Mouse (Mus musculus) c-Kit-positive CD71-positive TER-119-negative erythroid progenitor cells, embryonic 14.5 days (primary cell): ENCODE results near the gene Clstn1.
"Not testable (repeated sequence)": the region's sequence is repeated elsewhere in the genome, so short reads cannot be mapped to it uniquely, and the experiment has no call there.

Source experiments
- DNase-seq: peaks from one replicate; pipeline ENCODE4 v3.0.0-alpha.2; 2013; ENCODE audit warnings: low read depth

The Clstn1 gene

DNA sequence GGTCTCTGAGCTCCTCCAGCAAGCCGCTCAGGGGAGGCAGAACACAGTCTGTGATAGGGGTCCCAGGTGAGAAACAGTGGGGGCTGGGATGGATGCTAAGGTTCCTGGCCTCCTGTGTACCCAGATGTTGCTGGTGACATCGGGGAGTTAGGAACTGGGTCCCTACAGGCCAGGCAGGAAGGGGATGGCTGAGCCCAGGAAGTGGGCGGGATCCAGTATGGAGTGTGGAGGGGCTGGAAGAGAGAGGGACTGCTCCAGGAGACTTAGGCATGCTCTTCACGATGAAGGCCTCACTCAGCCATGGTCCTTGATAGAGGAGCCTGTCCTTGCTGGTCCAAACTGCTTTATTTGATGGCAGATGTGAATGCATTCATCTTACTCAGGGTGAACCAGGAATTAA, 13.9 kb downstream of the Clstn1 start:
- DNase-seq = no peak

DNA sequence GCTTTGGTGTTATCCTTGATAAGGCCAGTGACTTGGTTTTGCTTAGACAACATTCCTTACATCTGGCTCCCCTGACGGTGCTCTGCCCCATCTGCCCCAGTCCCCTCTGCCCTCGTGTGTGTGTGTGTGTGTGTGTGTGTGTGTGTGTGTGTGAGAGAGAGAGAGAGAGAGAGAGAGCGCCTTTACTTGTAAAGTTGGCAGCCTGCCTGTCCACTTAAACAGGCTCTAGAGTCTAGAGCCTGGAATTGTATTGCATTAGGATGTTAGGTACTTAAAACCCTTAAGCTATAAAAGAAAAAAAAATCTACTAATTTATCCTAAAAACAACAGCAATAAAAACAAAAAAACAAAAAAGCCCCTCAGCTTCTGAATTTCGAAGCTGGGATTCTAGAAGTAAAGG, 15.2 kb downstream of the Clstn1 start:
- no peak for DNase-seq

GRCm38 (mm10) chr4:149602236-149602635, 16.0 kb downstream of the Clstn1 start:
- DNase-seq = no peak

DNA sequence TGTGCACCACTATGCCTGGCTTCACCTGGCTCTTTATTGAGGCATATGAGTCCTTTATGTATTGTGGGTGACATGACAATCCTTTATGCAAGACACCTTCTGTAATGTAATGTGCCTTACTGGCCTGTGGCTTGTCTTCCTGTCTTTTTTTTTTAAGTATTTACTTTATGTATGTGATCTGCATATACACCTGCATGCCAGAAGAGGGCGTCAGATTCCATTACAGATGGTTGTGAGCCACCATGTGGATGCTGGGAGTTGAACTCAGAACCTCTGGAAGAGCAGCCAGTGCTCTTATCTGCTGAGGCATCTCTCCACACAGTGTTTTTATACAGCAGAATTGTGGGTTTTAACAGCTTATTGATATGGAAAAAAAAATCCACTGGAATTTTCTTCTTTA, 17.6 kb downstream of the Clstn1 start:
- no peak for DNase-seq

GRCm38 (mm10) chr4:149604518-149604917, 18.2 kb downstream of the Clstn1 start:
- no peak for DNase-seq

DNA sequence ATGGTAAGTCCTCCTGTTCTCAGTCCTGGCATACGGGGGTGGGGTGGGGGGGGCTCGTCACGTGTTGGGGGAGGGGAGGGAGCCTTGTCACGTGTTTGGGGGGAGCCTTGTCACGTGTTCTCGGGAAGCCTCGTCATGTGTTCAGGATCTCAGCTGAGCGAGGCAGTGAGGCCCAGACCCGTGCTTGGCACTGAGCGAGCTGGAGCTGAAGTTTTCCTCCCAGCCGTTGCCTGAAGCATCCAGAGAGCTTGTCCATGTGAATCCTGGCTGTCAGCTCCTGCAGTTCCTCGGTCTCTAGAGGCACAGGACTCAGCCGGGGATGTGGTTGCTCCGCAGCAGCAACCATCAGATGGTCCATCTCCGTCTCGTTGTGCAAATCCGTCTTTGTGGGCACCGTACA, 19.8 kb downstream of the Clstn1 start:
- no peak for DNase-seq

GRCm38 (mm10) chr4:149606766-149607358, 20.6 kb downstream of the Clstn1 start:
- DNase-seq = no peak

DNA sequence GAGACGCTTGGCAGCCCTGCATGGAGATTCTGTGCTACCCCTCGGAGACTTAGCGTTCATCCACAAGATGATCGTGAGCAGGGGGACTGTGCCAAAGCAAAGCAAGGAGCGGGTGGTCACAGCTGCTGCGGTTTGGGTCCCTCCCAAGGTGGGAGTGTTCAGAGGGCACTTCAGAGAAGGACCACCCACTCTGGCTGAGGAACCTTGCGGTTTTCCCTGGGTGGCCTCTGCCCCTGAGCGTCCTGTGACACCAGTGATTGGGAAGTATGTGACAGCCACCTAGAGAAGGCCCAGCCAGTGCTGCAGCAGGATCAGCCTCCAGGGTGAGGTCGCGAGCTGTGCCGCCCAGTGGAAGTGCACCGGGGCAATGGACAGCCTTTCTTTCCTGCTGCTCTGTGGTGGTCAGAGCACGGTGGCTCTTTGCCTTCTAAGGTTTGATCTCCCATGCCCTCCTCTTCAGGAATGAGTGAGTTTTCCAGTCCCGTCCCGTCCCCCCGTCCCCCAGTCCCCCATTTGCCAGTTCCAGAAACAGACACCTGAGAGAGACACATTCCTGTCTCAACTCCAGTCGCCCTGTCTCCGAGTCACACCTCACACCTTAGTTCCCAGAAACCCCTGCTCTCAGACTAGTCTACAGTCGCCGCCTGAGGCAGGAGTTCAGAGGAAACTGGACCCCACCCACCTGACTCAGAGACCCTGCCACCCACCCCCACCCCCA, 21.5 kb downstream of the Clstn1 start:
- no peak for DNase-seq

DNA sequence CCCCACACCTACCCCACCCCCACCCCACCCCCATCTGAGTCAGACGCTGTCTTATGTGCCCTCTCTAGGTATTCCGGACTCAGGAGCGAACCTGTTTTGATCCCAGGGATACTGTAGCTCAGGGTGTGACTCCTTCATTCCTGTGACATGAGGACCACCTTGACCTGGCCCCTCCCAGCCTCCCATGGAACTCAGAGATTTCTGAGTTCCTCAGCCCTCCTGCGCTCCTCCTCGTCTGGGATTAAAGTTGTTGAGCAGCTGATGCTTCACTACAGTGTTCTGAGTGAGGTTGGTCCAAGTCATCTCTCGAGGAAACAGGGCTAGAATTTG, 22.0 kb downstream of the Clstn1 start:
- no peak for DNase-seq

DNA sequence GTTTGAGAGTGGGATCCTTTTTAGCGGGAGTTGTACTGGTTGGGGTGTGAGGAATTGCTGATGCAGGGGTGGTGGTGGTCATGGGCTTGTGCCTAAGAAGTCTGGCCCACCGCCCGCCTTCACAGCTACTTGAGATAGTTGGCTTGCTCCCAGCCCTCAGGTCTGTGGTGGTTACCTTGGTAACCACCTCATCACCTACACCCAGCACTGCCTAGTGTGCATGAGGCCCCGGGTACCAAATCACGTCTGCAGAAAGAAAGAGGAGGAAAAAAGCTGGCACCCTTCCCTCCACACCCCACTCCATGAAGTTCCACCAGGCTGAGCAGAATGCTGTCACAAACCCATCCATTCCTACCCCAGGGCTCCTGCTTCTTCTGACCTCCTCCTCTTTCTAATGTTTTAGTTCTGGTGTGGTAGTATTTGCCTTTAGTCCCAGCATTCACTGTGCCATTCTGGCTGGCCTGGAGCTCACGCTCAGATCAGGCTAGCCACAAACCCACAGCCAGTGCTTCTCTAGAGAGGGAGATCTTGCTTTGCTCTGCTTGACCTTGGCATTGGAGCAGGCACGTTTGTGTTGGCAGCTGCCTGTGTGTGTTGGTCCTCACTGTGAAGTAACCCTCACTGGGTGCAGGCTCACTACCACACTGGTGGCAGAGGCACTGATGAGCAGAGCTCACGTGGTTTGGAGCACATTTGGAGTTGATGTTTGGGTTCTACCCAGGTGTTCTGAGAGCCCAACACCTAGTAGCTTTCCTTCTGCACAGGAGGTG, 23.2 kb downstream of the Clstn1 start:
- DNase-seq = no peak

- DNase-seq = no peak
Measured at GRCm38 (mm10) chr4:149611376-149612044, 25.2 kb downstream of the Clstn1 start.

DNA sequence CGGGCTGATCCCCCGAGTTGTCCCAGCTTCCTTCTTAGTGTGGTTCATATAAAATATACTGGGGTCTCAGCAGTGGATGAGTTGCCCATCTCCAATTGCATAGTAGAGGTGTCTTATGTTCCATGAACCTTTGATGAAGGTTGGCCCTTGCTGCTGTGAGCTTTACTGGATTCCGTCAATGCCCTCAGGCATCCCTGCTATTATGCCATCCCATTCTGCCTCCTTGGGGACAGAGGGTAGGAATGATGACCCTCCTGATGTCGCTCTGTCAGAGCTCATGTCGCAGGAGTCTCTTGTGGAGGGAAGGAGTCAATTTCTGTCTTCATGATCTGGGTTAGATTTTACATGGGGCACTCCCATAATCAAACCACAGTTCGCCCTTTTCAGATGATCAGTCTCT, 27.2 kb downstream of the Clstn1 start:
- DNase-seq = not testable (repeated sequence)

DNA sequence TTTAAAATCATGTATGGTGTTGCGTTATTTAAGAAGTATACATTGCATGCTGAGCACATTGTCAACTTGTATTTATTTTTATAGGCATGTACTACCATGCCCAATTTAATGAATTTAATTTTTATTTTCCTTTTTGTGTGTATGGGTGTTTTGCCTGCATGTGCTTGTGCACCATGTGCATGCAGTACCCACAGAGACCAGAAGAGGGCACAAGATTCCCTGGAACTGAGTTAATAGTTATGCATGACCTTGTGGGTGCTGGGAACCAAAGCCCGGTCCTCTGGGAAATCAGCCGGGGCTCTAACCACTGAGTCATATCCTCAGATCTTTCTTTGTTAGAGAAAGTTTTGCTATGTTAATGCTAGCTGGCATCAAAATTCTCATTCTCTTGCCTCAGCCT, 28.6 kb downstream of the Clstn1 start:
- DNase-seq = no peak

DNA sequence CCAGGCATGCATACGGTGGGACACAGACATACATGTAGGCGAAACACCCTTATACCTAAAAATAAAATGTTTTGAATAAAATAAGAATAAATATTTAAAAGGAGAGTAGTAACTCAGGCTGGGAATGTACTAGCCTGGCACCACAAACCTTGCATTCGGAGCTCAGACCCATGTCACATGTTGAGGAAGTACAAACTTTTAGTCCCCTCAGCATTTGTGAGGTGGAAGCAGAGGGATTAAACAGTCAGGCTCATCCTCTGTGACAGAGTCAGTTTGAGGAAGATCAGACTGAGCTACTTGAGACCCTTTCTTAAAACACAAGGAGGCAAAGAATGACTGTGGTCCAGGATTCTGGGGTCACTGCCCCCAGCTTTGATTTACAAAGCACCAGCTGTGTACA, 30.7 kb downstream of the Clstn1 start:
- not testable (repeated sequence) for DNase-seq

DNA sequence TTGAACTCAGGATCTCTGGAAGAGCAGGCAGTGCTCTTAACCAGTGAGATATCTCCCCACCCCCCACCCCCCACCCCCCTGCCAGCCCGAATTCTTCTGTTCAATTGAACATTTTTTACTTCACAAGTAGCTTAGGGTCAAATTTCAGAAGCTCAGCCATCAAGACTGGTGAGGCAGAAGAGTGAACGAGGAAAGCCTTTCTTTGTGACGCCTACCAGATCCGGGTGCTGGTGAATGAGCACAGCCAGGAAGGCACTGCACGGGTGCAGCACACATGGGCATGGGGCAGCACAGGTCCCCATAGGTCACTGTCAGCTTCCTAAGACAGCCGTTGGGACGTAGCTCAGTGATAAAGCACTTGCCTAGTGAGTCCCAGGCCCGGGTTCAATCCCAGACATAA, 33.7 kb downstream of the Clstn1 start:
- no peak for DNase-seq

GRCm38 (mm10) chr4:149621286-149621685, 35.0 kb downstream of the Clstn1 start:
- no peak for DNase-seq

- no peak for DNase-seq
Measured at GRCm38 (mm10) chr4:149623711-149624110, 37.4 kb downstream of the Clstn1 start.

GRCm38 (mm10) chr4:149626809-149627208, 40.5 kb downstream of the Clstn1 start:
- no peak for DNase-seq

- DNase-seq = peak; percentile 34
Measured at GRCm38 (mm10) chr4:149628372-149628771, 42.1 kb downstream of the Clstn1 start.

- no peak for DNase-seq
Measured at GRCm38 (mm10) chr4:149628810-149629209, 42.5 kb downstream of the Clstn1 start.

GRCm38 (mm10) chr4:149632670-149633307, 46.5 kb downstream of the Clstn1 start:
- peak; percentile 34 for DNase-seq

GRCm38 (mm10) chr4:149634157-149634556, 47.9 kb downstream of the Clstn1 start:
- DNase-seq = no peak
